Mouse (Mus musculus) limb, embryonic 14.5 days (tissue): ENCODE results near the gene Scamp1. TPM values are rescaled to one million over a fixed set of nuclear protein-coding genes. Genes with fewer than 3 reads are reported as not detected.

Source experiments
- ATAC-seq: fragments of 200-750 bp; cut with Nextera tagmentation; 2 replicates; pipeline ENCODE4 v1.8.0; 2017; ENCODE audit warnings: low read depth, moderate number of reproducible peaks, moderate TSS enrichment; ENCODE audit not compliant: low FRiP score
- DNase-seq: peaks from one replicate; pipeline ENCODE4 v3.0.0-alpha.2; 2015; ENCODE audit warnings: low spot score
- H3K27ac ChIP-seq: fragments of 300-500 bp; sonication (generic); replicated peaks from 2 replicates; pipeline ENCODE4 v1.5.1; 2014; ENCODE audit warnings: low read depth, mild to moderate bottlenecking, low read length, moderate library complexity, mixed read lengths
- H3K27me3 ChIP-seq: fragments of 300-500 bp; sonication (generic); 2 replicates; pipeline ENCODE4 v1.6.1; 2014; ENCODE audit warnings: low read length, mixed read lengths; ENCODE audit not compliant: control insufficient read depth, insufficient read depth
- H3K36me3 ChIP-seq: fragments of 300-500 bp; sonication (generic); 2 replicates; pipeline ENCODE4 v1.6.1; 2014; ENCODE audit warnings: mild to moderate bottlenecking, low read length, moderate library complexity, mixed read lengths; ENCODE audit not compliant: control insufficient read depth, insufficient read depth
- H3K4me1 ChIP-seq: fragments of 300-500 bp; sonication (generic); 2 replicates; pipeline ENCODE4 v1.6.1; 2014; ENCODE audit warnings: antibody characterized with exemption, low read length, mixed read lengths; ENCODE audit not compliant: control insufficient read depth, insufficient read depth
- H3K4me2 ChIP-seq: fragments of 300-500 bp; sonication (generic); replicated peaks from 2 replicates; pipeline ENCODE4 v1.6.1; 2014; ENCODE audit warnings: low read depth, mild to moderate bottlenecking, low read length, moderate library complexity; ENCODE audit not compliant: severe bottlenecking
- H3K4me3 ChIP-seq: fragments of 300-500 bp; sonication (generic); replicated peaks from 2 replicates; pipeline ENCODE4 v1.5.1; 2014; ENCODE audit warnings: low read length
- H3K9ac ChIP-seq: fragments of 300-500 bp; sonication (generic); 2 replicates; pipeline ENCODE4 v1.6.1; 2014; ENCODE audit warnings: mild to moderate bottlenecking, low read depth, low read length, moderate library complexity; ENCODE audit not compliant: severe bottlenecking
- H3K9me3 ChIP-seq: fragments of 300-500 bp; sonication (generic); 2 replicates; pipeline ENCODE4 v1.6.1; 2016; ENCODE audit warnings: low read length; ENCODE audit not compliant: control insufficient read depth
- POLR2A ChIP-seq: fragments of 200-500 bp; IDR thresholded peaks from 2 replicates; pipeline ENCODE4 v1.8.0; 2012; ENCODE audit warnings: inconsistent platforms, mild to moderate bottlenecking, moderate library complexity, borderline replicate concordance; ENCODE audit not compliant: insufficient read depth, insufficient read length; ENCODE audit errors: extremely low read depth
- WGBS: fragments of 180-500 bp; shearing (Covaris S2); extraction: QIAGEN DNeasy Blood & Tissue Kit; methylation state at CpG from one replicate; pipeline ENCODE4 v1.1.7; 2014; 5-methylcytosine and 5-hydroxymethylcytosine counted together
- polyA plus RNA-seq, 2 experiments: library from polyadenylated mRNA; depleted of rRNA in 1 of 2; stranded (reverse) in 1 of 2; unstranded in 1 of 2; fragments of >200 nt; fragmentation: Nextera tagmentation in 1 of 2; extraction: Ambion mirVana in 1 of 2; gene quantifications; 2 replicates each; pipeline versions ENCODE4 v1.2.1 to v1.2.3; 2012 to 2014

The Scamp1 gene
- polyA plus RNA-seq, 2 experiments = 19.5 to 26.1 TPM

DNA sequence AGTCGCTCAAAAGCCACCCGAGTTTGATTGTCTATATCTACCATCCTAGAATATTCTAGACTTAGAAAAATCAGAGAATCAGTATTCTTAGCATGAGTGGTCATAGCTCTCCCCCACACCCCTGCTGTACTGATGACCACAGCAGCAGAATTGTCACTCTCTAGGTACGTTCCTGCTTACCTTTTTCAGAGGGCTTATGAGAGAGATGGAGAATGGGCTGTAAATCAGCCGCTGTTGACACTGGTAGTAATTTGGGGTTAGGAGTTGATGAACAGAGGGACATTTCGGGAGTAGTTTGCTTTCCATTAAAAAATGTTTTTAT, 21.3 kb upstream of the Scamp1 start:
- H3K9me3 ChIP-seq = no peaks in the 10 kb centered on the region
- H3K36me3 ChIP-seq = no peaks in the 10 kb centered on the region
- WGBS = 17% methylated on average over 5 of the region's 5 CpGs
- peak overlapping the region; percentile 7 for H3K4me3 ChIP-seq
- DNase-seq (no peak), ATAC-seq (peak; percentile 50; the same call in 1 of the 2 replicates)
- no peak overlapping the region for H3K27ac ChIP-seq
- TF ChIP-seq POLR2A = no peak
- 0 out of 2 replicates have a peak, but pooled peaks cover 5% of the 10 kb centered on the region for H3K4me1 ChIP-seq
- no peaks in the 10 kb centered on the region for H3K27me3 ChIP-seq
- 0 out of 2 replicates have a peak overlapping the region, but pooled peaks have one; percentile 17 for H3K9ac ChIP-seq
- H3K4me2 ChIP-seq = peak overlapping the region; percentile 38

DNA sequence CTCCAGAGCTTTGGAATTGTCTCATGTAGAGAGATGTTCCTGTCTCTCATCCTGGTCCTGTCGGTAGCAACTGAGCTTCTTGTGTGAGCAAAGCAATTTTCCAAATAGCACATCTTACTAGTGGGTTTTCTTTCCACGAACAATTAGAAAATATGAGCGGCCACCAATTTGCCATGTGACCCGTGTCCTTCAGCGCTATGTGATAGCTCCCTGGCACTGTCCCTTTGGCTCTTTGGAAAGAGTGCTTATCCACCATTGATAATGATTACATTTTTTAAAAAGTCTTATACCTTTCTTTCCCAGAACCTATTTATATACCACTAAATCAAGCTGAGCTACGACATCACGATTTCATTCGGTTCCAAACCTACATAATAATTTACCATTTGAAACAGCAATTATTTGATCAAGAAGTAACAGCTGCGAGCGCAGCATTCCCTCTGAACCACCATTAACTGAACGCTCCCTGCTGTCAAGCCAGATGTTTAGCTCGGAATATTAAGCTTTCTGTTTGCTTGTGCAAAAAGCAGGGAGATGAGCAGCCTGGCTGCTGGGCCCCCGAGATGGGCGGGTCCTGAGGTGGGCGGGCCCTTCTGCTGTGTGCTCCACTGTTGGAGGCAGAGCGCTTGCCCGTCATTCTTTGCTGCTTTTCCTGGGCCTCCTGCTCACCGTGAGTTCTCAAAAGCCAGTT, 20.8 kb upstream of the Scamp1 start:
- Histone ChIP-seq H3K27ac (no peak overlapping the region), H3K4me2 (peak overlapping the region; percentile 38), H3K4me3 (peak overlapping the region; percentile 7), H3K9ac (0 out of 2 replicates have a peak overlapping the region, but pooled peaks have one; percentile 17), H3K36me3 (no peaks in the 10 kb centered on the region), H3K27me3 (no peaks in the 10 kb centered on the region), H3K4me1 (0 out of 2 replicates have a peak, but pooled peaks cover 5% of the 10 kb centered on the region), H3K9me3 (no peaks in the 10 kb centered on the region)
- peak; percentile 70 for DNase-seq
- 33% methylated on average over 18 of the region's 18 CpGs for WGBS
- ATAC-seq = peak; percentile 92
- peak; percentile 33; the same call in 1 of the 2 replicates for TF ChIP-seq POLR2A

DNA sequence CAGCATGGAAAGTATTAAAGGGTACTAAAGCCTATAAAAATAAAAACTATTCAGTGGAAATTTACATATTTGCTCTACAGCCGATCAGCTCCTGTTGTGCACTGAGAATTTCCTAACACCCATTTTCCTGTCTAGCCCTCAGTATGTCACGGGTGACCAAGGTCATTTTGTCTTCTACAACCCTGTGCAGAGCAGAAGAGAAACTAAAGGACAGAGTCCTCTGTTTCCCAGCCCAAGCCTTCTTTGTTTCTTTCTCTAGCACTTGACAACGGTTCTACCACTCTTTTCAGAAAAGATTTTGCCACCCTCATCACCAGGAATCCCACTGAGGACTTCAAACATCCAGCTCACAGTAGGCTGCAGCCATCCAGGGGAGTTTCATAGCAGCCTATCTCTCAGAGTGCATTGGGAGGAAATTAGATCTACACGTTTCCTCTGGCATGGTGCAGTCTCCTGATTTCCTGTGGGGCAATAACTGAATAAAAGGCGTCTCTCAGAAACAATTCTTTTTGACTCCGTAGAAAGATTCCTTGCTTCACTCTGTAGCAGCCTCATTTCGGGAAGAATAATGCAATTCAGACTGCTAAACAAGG, 15.4 kb upstream of the Scamp1 start:
- 47% methylated on average over 7 of the region's 7 CpGs for WGBS
- Histone ChIP-seq H3K9me3 (no peaks in the 10 kb centered on the region), H3K4me2 (no peak overlapping the region), H3K27me3 (no peaks in the 10 kb centered on the region), H3K4me1 (no peaks in the 10 kb centered on the region), H3K27ac (no peak overlapping the region), H3K4me3 (no peak overlapping the region), H3K36me3 (no peaks in the 10 kb centered on the region), H3K9ac (no peak overlapping the region)
- no peak for DNase-seq
- TF ChIP-seq POLR2A = no peak
- no peak for ATAC-seq

DNA sequence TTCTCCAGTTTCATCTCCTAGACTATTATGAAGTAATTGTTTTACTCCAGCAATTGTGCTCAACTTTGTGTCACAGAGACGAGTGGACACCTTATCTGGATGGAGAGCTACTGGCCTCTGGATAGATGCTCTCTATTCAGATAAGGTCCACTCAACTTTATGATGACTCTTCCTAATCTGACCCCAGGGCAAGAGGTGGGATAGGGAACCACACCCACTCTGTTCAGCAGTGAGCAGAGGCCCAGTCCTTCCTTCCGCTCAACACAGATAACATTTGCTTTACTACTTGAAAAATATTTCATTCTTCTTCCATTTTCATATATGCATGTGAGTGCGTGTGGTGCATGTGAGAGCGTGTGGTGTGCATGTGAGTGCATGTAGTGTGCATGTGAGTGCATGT, 14.6 kb upstream of the Scamp1 start:
- 81% methylated on average over 4 of the region's 4 CpGs for WGBS
- no peak for DNase-seq
- Histone ChIP-seq H3K4me1 (no peaks in the 10 kb centered on the region), H3K27me3 (no peaks in the 10 kb centered on the region), H3K4me3 (no peak overlapping the region), H3K36me3 (no peaks in the 10 kb centered on the region), H3K27ac (no peak overlapping the region), H3K9ac (no peak overlapping the region), H3K9me3 (no peaks in the 10 kb centered on the region), H3K4me2 (no peak overlapping the region)
- TF ChIP-seq POLR2A = no peak
- no peak for ATAC-seq

DNA sequence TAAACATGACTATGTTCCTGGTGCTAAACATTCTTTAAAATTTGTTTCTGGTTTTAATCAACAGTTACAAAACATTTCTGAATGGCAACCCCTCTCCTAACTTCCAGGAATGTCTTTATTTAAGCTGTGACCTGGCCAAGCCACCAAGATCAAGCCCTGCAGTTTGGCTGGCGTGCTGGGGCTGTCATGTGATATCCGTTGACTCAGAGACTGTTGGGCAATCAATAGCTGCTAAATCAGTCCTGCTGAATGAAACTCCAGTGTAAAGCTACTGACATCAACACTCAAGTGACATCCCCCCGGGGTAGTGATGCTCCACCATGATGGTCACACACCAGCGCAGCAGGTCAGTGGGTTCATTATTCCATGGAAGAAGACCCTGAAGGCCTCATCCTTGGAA, 12.7 kb upstream of the Scamp1 start:
- no peak overlapping the region for H3K27ac ChIP-seq
- H3K4me2 ChIP-seq = no peak overlapping the region
- H3K27me3 ChIP-seq = no peaks in the 10 kb centered on the region
- no peaks in the 10 kb centered on the region for H3K36me3 ChIP-seq
- no peak for TF ChIP-seq POLR2A
- 80% methylated on average over 4 of the region's 4 CpGs for WGBS
- no peaks in the 10 kb centered on the region for H3K4me1 ChIP-seq
- no peak overlapping the region for H3K4me3 ChIP-seq
- DNase-seq (no peak), ATAC-seq (no peak)
- no peaks in the 10 kb centered on the region for H3K9me3 ChIP-seq
- no peak overlapping the region for H3K9ac ChIP-seq
